Mouse (Mus musculus) layer of hippocampus, postnatal 10 days (tissue): ENCODE measurements around the gene Gclm. TPM values are rescaled to one million over a fixed set of nuclear protein-coding genes. Genes with fewer than 3 reads are reported as not detected.
"Not testable (repeated sequence)": the region's sequence is repeated elsewhere in the genome, so short reads cannot be mapped to it uniquely, and the experiment has no call there.

Source experiments
- DNase-seq, 2 experiments: peaks; one replicate each; pipeline ENCODE4 v3.0.0; 2021; ENCODE audit warnings: low spot score in 2 of 2
- total RNA-seq, 2 experiments: library from RNA; stranded (reverse); gene quantifications; 2 replicates each; pipeline ENCODE4 v1.2.3; 2021

Gene Gclm
- total RNA-seq, 2 experiments from 2014 or later, result 54.4 to 67.7 TPM

GRCm38 (mm10) chr3:122235772-122236171 lies 9.6 kb upstream of the Gclm start:
- no peak for DNase-seq

GRCm38 (mm10) chr3:122242876-122243275 lies 2.5 kb upstream of the Gclm start:
- no peak for DNase-seq

GRCm38 (mm10) chr3:122243416-122244167 lies 1.8 kb upstream of the Gclm start:
- DNase-seq, result no peak

- no peak for DNase-seq
Measured at GRCm38 (mm10) chr3:122244759-122245158, 598 bp upstream of the Gclm start.

- peak; percentile 64 to 74 for DNase-seq
Measured at GRCm38 (mm10) chr3:122245878-122246332, 548 bp downstream of the Gclm start.

- no peak for DNase-seq
Measured at GRCm38 (mm10) chr3:122246406-122246805, 1.0 kb downstream of the Gclm start.

GRCm38 (mm10) chr3:122246986-122247767 lies 1.8 kb downstream of the Gclm start:
- no peak for DNase-seq

- DNase-seq, result no peak
Measured at GRCm38 (mm10) chr3:122247768-122248100, 2.4 kb downstream of the Gclm start.

- DNase-seq, result no peak
Measured at GRCm38 (mm10) chr3:122252466-122253253, 7.3 kb downstream of the Gclm start.

GRCm38 (mm10) chr3:122254050-122254449 lies 8.7 kb downstream of the Gclm start:
- not testable (repeated sequence) for DNase-seq

- no peak for DNase-seq
Measured at GRCm38 (mm10) chr3:122269986-122270385, 24.6 kb downstream of the Gclm start.

- not testable (repeated sequence) for DNase-seq
Measured at GRCm38 (mm10) chr3:122272565-122272964, 27.2 kb downstream of the Gclm start.

- DNase-seq, result no peak
Measured at GRCm38 (mm10) chr3:122273407-122274240, 28.3 kb downstream of the Gclm start.

GRCm38 (mm10) chr3:122274241-122275024 lies 29.1 kb downstream of the Gclm start, which contains the start of gene Dnttip2:
Gene Dnttip2, plus strand, starts transcription at chr3:122274388.
- peak; percentile 90 to 94 for DNase-seq

- DNase-seq, result no peak
Measured at GRCm38 (mm10) chr3:122275111-122275510, 29.8 kb downstream of the Gclm start.

GRCm38 (mm10) chr3:122287195-122287594 lies 41.8 kb downstream of the Gclm start:
- DNase-seq, result no peak

GRCm38 (mm10) chr3:122288613-122289195 lies 43.3 kb downstream of the Gclm start:
- DNase-seq, result no peak

- not testable (repeated sequence) for DNase-seq
Measured at GRCm38 (mm10) chr3:122289344-122289743, 44.0 kb downstream of the Gclm start.

- DNase-seq, result no peak
Measured at GRCm38 (mm10) chr3:122290696-122291095, 45.3 kb downstream of the Gclm start.
